Mouse (Mus musculus) thymus, adult 2 months (tissue): ENCODE data around the gene Nfyc. TPM values are rescaled to one million over a fixed set of nuclear protein-coding genes. Genes with fewer than 3 reads are reported as not detected.

ENCODE experiments used
- DNase-seq: peaks from one replicate; pipeline ENCODE4 v3.0.0; 2021
- H3K27ac ChIP-seq: fragments of 200-500 bp; 2 replicates; pipeline ENCODE4 v1.5.1; 2012; ENCODE audit warnings: low read length, control low read depth; ENCODE audit not compliant: control insufficient read depth, insufficient read depth
- H3K27me3 ChIP-seq: fragments of 200-500 bp; 2 replicates; pipeline ENCODE4 v1.6.1; 2012; ENCODE audit warnings: mild to moderate bottlenecking, low read length, moderate library complexity, mixed read lengths; ENCODE audit not compliant: control insufficient read depth, insufficient read depth
- H3K36me3 ChIP-seq: fragments of 200-500 bp; 2 replicates; pipeline ENCODE4 v1.6.1; 2012; ENCODE audit warnings: mild to moderate bottlenecking, low read length, moderate library complexity; ENCODE audit not compliant: control insufficient read depth, insufficient read depth
- H3K4me1 ChIP-seq: fragments of 200-500 bp; replicated peaks from 2 replicates; pipeline ENCODE4 v1.6.1; 2012; ENCODE audit warnings: low read length; ENCODE audit not compliant: control insufficient read depth, insufficient read depth
- H3K4me3 ChIP-seq: fragments of 200-500 bp; 2 replicates; pipeline ENCODE4 v1.5.1; 2012; ENCODE audit warnings: mild to moderate bottlenecking, low read length, control low read depth, moderate library complexity; ENCODE audit not compliant: control insufficient read depth, insufficient read depth
- CTCF ChIP-seq: fragments of 200-500 bp; IDR thresholded peaks from 2 replicates; pipeline ENCODE4 v1.5.1; 2012; ENCODE audit warnings: mild to moderate bottlenecking, control low read depth, low read length, moderate library complexity, borderline replicate concordance; ENCODE audit not compliant: control insufficient read depth, poor library complexity, insufficient read depth; ENCODE audit errors: extremely low read depth
- POLR2A ChIP-seq: fragments of 200-500 bp; IDR thresholded peaks from 2 replicates; pipeline ENCODE4 v1.6.1; 2012; ENCODE audit warnings: mild to moderate bottlenecking, low read length, control low read depth, moderate library complexity; ENCODE audit not compliant: control insufficient read depth, poor library complexity, insufficient read depth; ENCODE audit errors: extremely low read depth
- WGBS: fragments of 180-500 bp; shearing (Covaris S2); methylation state at CpG from one replicate; pipeline ENCODE4 v1.1.7; 2018; 5-methylcytosine and 5-hydroxymethylcytosine counted together
- polyA plus RNA-seq: library from polyadenylated mRNA; depleted of rRNA; stranded (reverse); fragments of >200 nt; gene quantifications from 2 replicates; pipeline ENCODE4 v1.2.3, GENCODE M21; 2012

The Nfyc gene
- polyA plus RNA-seq, 1 experiment: 354 TPM

- DNase-seq: no peak
- Histone ChIP-seq H3K27me3 (no peaks in the 10 kb centered on the region), H3K4me3 (no peak overlapping the region), H3K27ac (no peak overlapping the region), H3K4me1 (no peaks in the 10 kb centered on the region), H3K36me3 (no peaks in the 10 kb centered on the region)
- 27% methylated on average over 6 of the region's 6 CpGs for WGBS
- TF ChIP-seq POLR2A (no peak), CTCF (no peak)
These were observed 34.8 kb upstream of the Nfyc start for GRCm38 (mm10) chr4:120866211-120866610.

GRCm38 (mm10) chr4:120859865-120860264 is 28.5 kb upstream of the Nfyc start:
- no peaks in the 10 kb centered on the region for H3K27me3 ChIP-seq
- DNase-seq: no peak

GRCm38 (mm10) chr4:120856376-120856775 is 25.0 kb upstream of the Nfyc start:
- no peaks in the 10 kb centered on the region for H3K36me3 ChIP-seq
- WGBS: 96% methylated on average over 5 of the region's 5 CpGs
- no peak for DNase-seq
- H3K27ac ChIP-seq: no peak overlapping the region
- no peak overlapping the region for H3K4me3 ChIP-seq
- H3K4me1 ChIP-seq: no peaks in the 10 kb centered on the region
- 0 out of 2 replicates have a peak, but pooled peaks cover 3% of the 10 kb centered on the region for H3K27me3 ChIP-seq
- TF ChIP-seq POLR2A (no peak), CTCF (no peak)

More at GRCm38 (mm10) chr4:120859865-120860264, 28.5 kb upstream of the Nfyc start:
- WGBS: 79% methylated on average over 7 of the region's 7 CpGs
- Histone ChIP-seq H3K36me3 (no peaks in the 10 kb centered on the region), H3K4me3 (no peak overlapping the region), H3K27ac (no peak overlapping the region), H3K4me1 (no peaks in the 10 kb centered on the region)
- TF ChIP-seq POLR2A (no peak), CTCF (no peak)

- Histone ChIP-seq H3K27me3 (0 out of 2 replicates have a peak, but pooled peaks cover 3% of the 10 kb centered on the region), H3K4me3 (no peak overlapping the region), H3K36me3 (no peaks in the 10 kb centered on the region), H3K4me1 (no peaks in the 10 kb centered on the region), H3K27ac (no peak overlapping the region)
- no peak for TF ChIP-seq POLR2A
- TF ChIP-seq CTCF: no peak
- WGBS: 81% methylated on average over 7 of the region's 7 CpGs
- no peak for DNase-seq
These were observed 24.1 kb upstream of the Nfyc start for GRCm38 (mm10) chr4:120855360-120856060.

- 3% methylated on average over 67 of the region's 68 CpGs for WGBS
These were observed 23.4 kb upstream of the Nfyc start, which contains the start of gene Rims3 for GRCm38 (mm10) chr4:120854588-120855319. Rims3 (plus strand) TSS chr4:120854816.

GRCm38 (mm10) chr4:120850946-120851345 is 19.6 kb upstream of the Nfyc start:
- DNase-seq: peak; percentile 79
- Histone ChIP-seq H3K4me3 (no peak overlapping the region), H3K36me3 (no peaks in the 10 kb centered on the region), H3K4me1 (no peaks in the 10 kb centered on the region; the same call in 1 of the 2 replicates), H3K27me3 (0 out of 2 replicates have a peak, but pooled peaks cover 3% of the 10 kb centered on the region), H3K27ac (no peak overlapping the region)
- TF ChIP-seq POLR2A (no peak), CTCF (peak; percentile 72; the same call in 1 of the 2 replicates)
- 1% methylated on average over 10 of the region's 10 CpGs for WGBS

More at GRCm38 (mm10) chr4:120854588-120855319, 23.4 kb upstream of the Nfyc start, which contains the start of gene Rims3:
- no peak within 1 kb of the TSS for H3K27ac ChIP-seq
- no peak for TF ChIP-seq POLR2A
- H3K4me1 ChIP-seq: no peaks in the 10 kb centered on the region
- H3K4me3 ChIP-seq: peak within 1 kb of the TSS; percentile 49
- DNase-seq: peak; percentile 40
- no peaks in the 10 kb centered on the region for H3K36me3 ChIP-seq
- H3K27me3 ChIP-seq: 0 out of 2 replicates have a peak, but pooled peaks cover 3% of the 10 kb centered on the region
